Mouse (Mus musculus) liver, adult 2 months (tissue): ENCODE data around the gene Prdx2.

ENCODE experiments used
- CTCF ChIP-seq: fragments of 200-500 bp; IDR thresholded peaks from 2 replicates; pipeline ENCODE4 v1.5.1; 2011; ENCODE audit warnings: low read depth, low read length, control low read depth
- POLR2A ChIP-seq: fragments of 200-500 bp; IDR thresholded peaks from 2 replicates; pipeline ENCODE4 v1.6.1; 2011; ENCODE audit warnings: low read length, control low read depth; ENCODE audit not compliant: insufficient read depth; ENCODE audit errors: extremely low read depth

- no peak for TF ChIP-seq CTCF
- no peak for TF ChIP-seq POLR2A
Observed at GRCm38 (mm10) chr8:84967532-84968304, 1.7 kb upstream of the Prdx2 start.
